Mouse (Mus musculus): ENCODE results near the gene Aass.

- TF ChIP-seq CTCF (IDR thresholded peaks at IDR 0.05; ENCODE audit: control insufficient read depth, insufficient read depth, insufficient read length) (no peak), USF1 (IDR thresholded peaks at IDR 0.05; ENCODE audit: low read depth) (no peak), MAX (IDR thresholded peaks at IDR 0.05) (no peak), CEBPB (IDR thresholded peaks at IDR 0.05; ENCODE audit: low read depth) (no peak), MYOG (IDR thresholded peaks at IDR 0.05; ENCODE audit: control insufficient read depth, extremely low read depth, insufficient read length) (no peak), FOSL1 (IDR thresholded peaks at IDR 0.05; ENCODE audit: insufficient read depth, low read length, poor library complexity, severe bottlenecking) (no peak), MYOD1 (IDR thresholded peaks at IDR 0.05; ENCODE audit: control insufficient read depth, insufficient read length, low read depth) (no peak)
Observed at GRCm38 (mm10) chr6:23180096-23180495, 47.3 kb upstream of the Aass start.
